Mouse (Mus musculus): ENCODE measurements around the gene Nsun4. TPM values are rescaled to one million over a fixed set of nuclear protein-coding genes. Genes with fewer than 3 reads are reported as not detected.
A peak's percentile ranks its signal among the peaks of the same experiment; 100 is the strongest.

Nsun4 gene
- polyA plus RNA-seq, 1 experiment from 2014 or later: 25.9 TPM

DNA sequence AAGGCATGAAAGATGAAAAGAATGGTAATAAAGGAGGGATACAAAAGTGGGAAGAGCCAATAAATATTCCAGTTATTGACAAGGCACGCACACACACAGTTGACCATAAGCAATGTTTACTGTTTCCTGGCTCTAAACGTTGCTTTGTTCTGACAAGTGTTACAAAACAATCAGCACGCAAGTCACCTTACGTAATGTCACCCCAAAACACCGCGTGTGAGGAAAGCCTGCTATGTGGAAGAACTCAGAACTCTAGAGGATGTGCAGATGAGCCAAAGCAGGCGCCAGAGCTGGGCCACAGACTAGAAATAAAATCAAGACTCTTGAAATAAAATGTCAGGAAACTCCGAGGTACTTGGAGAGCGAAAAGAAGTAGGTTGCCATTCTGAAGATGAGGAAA, 20.8 kb downstream of the Nsun4 start:
- no peak overlapping the region for H3K4me2 ChIP-seq
- H3K9me3 ChIP-seq (replicated peaks; ENCODE audit: control insufficient read depth, low read length): no peaks in the 10 kb centered on the region
- ATAC-seq (replicated peaks; ENCODE audit: insufficient number of reproducible peaks, low FRiP score, low TSS enrichment): no peak
- H3K27me3 ChIP-seq (ENCODE audit: control insufficient read depth, insufficient read depth, low read length): no peaks in the 10 kb centered on the region
- H3K27ac ChIP-seq (ENCODE audit: low read depth, low read length): no peak overlapping the region
- H3K4me1 ChIP-seq (ENCODE audit: control insufficient read depth, insufficient read depth, low read length): no peaks in the 10 kb centered on the region
- no peak overlapping the region for H3K9ac ChIP-seq (ENCODE audit: low read depth, low read length)
- 87% methylated on average over 9 of the region's 9 CpGs for WGBS (ENCODE audit: insufficient replicate concordance)
- no peak overlapping the region for H3K4me3 ChIP-seq (ENCODE audit: low read depth, low read length)
- H3K36me3 ChIP-seq (ENCODE audit: control insufficient read depth, insufficient read depth, low read length): peaks cover 5% of the 10 kb centered on the region

DNA sequence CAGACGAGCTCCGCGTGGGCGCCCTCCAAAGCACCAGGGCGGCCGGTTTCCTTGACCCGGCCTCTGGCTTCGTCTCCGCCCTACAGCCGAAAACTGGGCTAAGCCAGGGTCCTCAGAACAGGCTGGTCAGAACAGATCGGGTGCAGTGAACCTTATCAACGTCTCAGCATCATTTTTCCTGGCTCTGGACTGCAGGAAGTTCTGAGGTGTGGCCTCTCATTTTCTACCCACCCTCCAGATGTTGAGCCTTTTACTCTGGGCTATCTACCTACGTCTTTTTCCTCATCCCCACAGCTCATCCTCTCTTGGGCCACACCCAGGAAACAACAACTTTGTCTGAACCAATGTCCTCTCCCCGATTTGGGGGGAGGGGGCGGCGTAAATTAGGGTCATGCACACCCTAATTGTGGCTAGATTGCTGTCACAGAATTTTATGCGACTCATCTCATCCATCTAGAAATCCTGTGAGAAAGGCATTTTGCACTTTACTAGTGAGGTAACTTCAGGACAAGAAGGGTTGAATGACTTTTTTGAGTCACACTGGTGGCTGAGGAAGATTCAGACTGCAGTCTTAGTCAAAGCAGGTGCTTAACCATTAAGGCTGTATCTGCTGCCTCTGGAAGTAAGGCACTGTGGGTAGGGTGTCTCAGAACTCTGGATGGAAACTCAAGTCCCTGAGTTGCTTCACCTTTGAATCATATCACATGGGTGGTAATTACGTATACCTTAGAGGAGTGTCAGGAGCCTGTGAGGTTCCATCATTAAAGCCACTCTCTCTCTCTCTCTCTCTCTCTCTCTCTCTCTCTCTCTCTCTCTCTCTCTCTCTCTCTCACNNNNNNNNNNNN, 35.6 kb downstream of the Nsun4 start, which contains the start of gene Faah:
Gene Faah, minus strand, starts transcription at position 25 of the 845 bp plus-strand sequence.
- Histone ChIP-seq H3K4me1 (ENCODE audit: control insufficient read depth, insufficient read depth, low read length) (peaks cover 3% of the 10 kb centered on the region; the same call in 1 of the 2 replicates), H3K27me3 (ENCODE audit: control insufficient read depth, insufficient read depth, low read length) (peaks cover 71% of the 10 kb centered on the region), H3K4me2 (peak within 1 kb of the TSS; percentile 99), H3K9ac (ENCODE audit: low read depth, low read length) (peak within 1 kb of the TSS; percentile 62; the same call in 1 of the 2 replicates), H3K27ac (ENCODE audit: low read depth, low read length) (no peak within 1 kb of the TSS), H3K4me3 (ENCODE audit: low read depth, low read length) (peak within 1 kb of the TSS; percentile 69), H3K36me3 (ENCODE audit: control insufficient read depth, insufficient read depth, low read length) (no peaks in the 10 kb centered on the region), H3K9me3 (replicated peaks; ENCODE audit: control insufficient read depth, low read length) (no peaks in the 10 kb centered on the region)
- peak; percentile 14; the same call in 1 of the 2 replicates for ATAC-seq (replicated peaks; ENCODE audit: insufficient number of reproducible peaks, low FRiP score, low TSS enrichment)
- 8% methylated on average over 18 of the region's 18 CpGs for WGBS (ENCODE audit: insufficient replicate concordance)

DNA sequence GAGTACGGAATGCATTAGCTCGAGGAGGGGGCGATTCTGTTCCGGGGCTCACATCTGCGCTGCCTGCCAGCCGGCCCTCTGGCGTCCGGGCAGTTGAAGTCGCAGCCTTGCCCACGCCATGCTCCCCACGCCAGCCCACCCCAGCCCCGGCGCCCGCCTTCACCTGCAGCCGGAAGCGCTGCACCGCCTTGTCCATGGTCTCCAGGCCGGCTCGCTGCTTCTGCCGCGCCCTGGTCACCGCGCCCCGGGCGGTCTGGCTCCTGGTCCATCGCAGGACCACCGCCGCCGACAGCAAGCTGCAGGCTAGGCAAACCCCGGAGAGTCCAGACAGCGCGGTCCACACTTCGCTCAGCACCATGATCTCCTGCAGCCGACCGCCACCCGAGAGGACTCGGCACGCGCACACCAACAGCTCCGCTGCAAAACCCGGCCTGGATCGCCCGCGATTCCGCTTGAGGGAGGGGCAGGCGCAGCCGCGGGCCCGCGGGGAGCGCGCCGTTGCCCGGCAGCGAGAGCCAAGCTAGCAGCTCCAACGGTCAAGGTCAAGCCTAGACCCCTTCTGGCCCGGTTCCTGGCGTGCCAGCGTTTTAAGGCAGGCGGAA, 36.3 kb downstream of the Nsun4 start:
- H3K36me3 ChIP-seq (ENCODE audit: control insufficient read depth, insufficient read depth, low read length): no peaks in the 10 kb centered on the region
- peaks cover 71% of the 10 kb centered on the region for H3K27me3 ChIP-seq (ENCODE audit: control insufficient read depth, insufficient read depth, low read length)
- H3K4me1 ChIP-seq (ENCODE audit: control insufficient read depth, insufficient read depth, low read length): peaks cover 3% of the 10 kb centered on the region; the same call in 1 of the 2 replicates
- H3K4me3 ChIP-seq (ENCODE audit: low read depth, low read length): peak overlapping the region; percentile 69
- no peak overlapping the region for H3K27ac ChIP-seq (ENCODE audit: low read depth, low read length)
- peak overlapping the region; percentile 99 for H3K4me2 ChIP-seq
- H3K9me3 ChIP-seq (replicated peaks; ENCODE audit: control insufficient read depth, low read length): no peaks in the 10 kb centered on the region
- peak; percentile 80 for ATAC-seq (replicated peaks; ENCODE audit: insufficient number of reproducible peaks, low FRiP score, low TSS enrichment)
- under 1% methylated on average over 60 of the region's 60 CpGs for WGBS (ENCODE audit: insufficient replicate concordance)
- H3K9ac ChIP-seq (ENCODE audit: low read depth, low read length): peak overlapping the region; percentile 62; the same call in 1 of the 2 replicates

- Histone ChIP-seq H3K9me3 (replicated peaks; ENCODE audit: control insufficient read depth, low read length) (no peaks in the 10 kb centered on the region), H3K9ac (ENCODE audit: low read depth, low read length) (peak overlapping the region; percentile 62; the same call in 1 of the 2 replicates), H3K27ac (ENCODE audit: low read depth, low read length) (no peak overlapping the region), H3K36me3 (ENCODE audit: control insufficient read depth, insufficient read depth, low read length) (no peaks in the 10 kb centered on the region), H3K4me1 (ENCODE audit: control insufficient read depth, insufficient read depth, low read length) (peaks cover 3% of the 10 kb centered on the region; the same call in 1 of the 2 replicates), H3K4me3 (ENCODE audit: low read depth, low read length) (peak overlapping the region; percentile 69), H3K27me3 (ENCODE audit: control insufficient read depth, insufficient read depth, low read length) (peaks cover 67% of the 10 kb centered on the region), H3K4me2 (peak overlapping the region; percentile 99)
- ATAC-seq (replicated peaks; ENCODE audit: insufficient number of reproducible peaks, low FRiP score, low TSS enrichment): no peak
- WGBS (ENCODE audit: insufficient replicate concordance): 13% methylated on average over 16 of the region's 16 CpGs
Observed at GRCm38 (mm10) chr4:116016862-116017299, 36.8 kb downstream of the Nsun4 start.

GRCm38 (mm10) chr4:116016396-116016795, 37.3 kb downstream of the Nsun4 start:
- H3K9me3 ChIP-seq (replicated peaks; ENCODE audit: control insufficient read depth, low read length): no peaks in the 10 kb centered on the region
- 52% methylated on average over 3 of the region's 3 CpGs for WGBS (ENCODE audit: insufficient replicate concordance)
- no peak overlapping the region for H3K4me3 ChIP-seq (ENCODE audit: low read depth, low read length)
- no peaks in the 10 kb centered on the region for H3K36me3 ChIP-seq (ENCODE audit: control insufficient read depth, insufficient read depth, low read length)
- no peak overlapping the region for H3K9ac ChIP-seq (ENCODE audit: low read depth, low read length)
- H3K27me3 ChIP-seq (ENCODE audit: control insufficient read depth, insufficient read depth, low read length): peaks cover 69% of the 10 kb centered on the region
- H3K4me1 ChIP-seq (ENCODE audit: control insufficient read depth, insufficient read depth, low read length): peaks cover 3% of the 10 kb centered on the region; the same call in 1 of the 2 replicates
- no peak for ATAC-seq (replicated peaks; ENCODE audit: insufficient number of reproducible peaks, low FRiP score, low TSS enrichment)
- H3K27ac ChIP-seq (ENCODE audit: low read depth, low read length): no peak overlapping the region
- H3K4me2 ChIP-seq: no peak overlapping the region

- Histone ChIP-seq H3K9ac (ENCODE audit: low read depth, low read length) (no peak overlapping the region), H3K36me3 (ENCODE audit: control insufficient read depth, insufficient read depth, low read length) (no peaks in the 10 kb centered on the region), H3K4me2 (no peak overlapping the region), H3K4me1 (ENCODE audit: control insufficient read depth, insufficient read depth, low read length) (peaks cover 3% of the 10 kb centered on the region; the same call in 1 of the 2 replicates), H3K9me3 (replicated peaks; ENCODE audit: control insufficient read depth, low read length) (no peaks in the 10 kb centered on the region), H3K27ac (ENCODE audit: low read depth, low read length) (no peak overlapping the region), H3K4me3 (ENCODE audit: low read depth, low read length) (no peak overlapping the region), H3K27me3 (ENCODE audit: control insufficient read depth, insufficient read depth, low read length) (peaks cover 69% of the 10 kb centered on the region)
- WGBS (ENCODE audit: insufficient replicate concordance): 53% methylated on average over 8 of the region's 8 CpGs
- ATAC-seq (replicated peaks; ENCODE audit: insufficient number of reproducible peaks, low FRiP score, low TSS enrichment): no peak
Observed at GRCm38 (mm10) chr4:116015996-116016395, 37.7 kb downstream of the Nsun4 start.

GRCm38 (mm10) chr4:116015502-116015901, 38.2 kb downstream of the Nsun4 start:
- Histone ChIP-seq H3K9me3 (replicated peaks; ENCODE audit: control insufficient read depth, low read length) (no peaks in the 10 kb centered on the region), H3K27ac (ENCODE audit: low read depth, low read length) (no peak overlapping the region), H3K27me3 (ENCODE audit: control insufficient read depth, insufficient read depth, low read length) (peaks cover 69% of the 10 kb centered on the region), H3K9ac (ENCODE audit: low read depth, low read length) (no peak overlapping the region), H3K36me3 (ENCODE audit: control insufficient read depth, insufficient read depth, low read length) (no peaks in the 10 kb centered on the region), H3K4me1 (ENCODE audit: control insufficient read depth, insufficient read depth, low read length) (peaks cover 3% of the 10 kb centered on the region; the same call in 1 of the 2 replicates), H3K4me2 (no peak overlapping the region), H3K4me3 (ENCODE audit: low read depth, low read length) (no peak overlapping the region)
- WGBS (ENCODE audit: insufficient replicate concordance): 84% methylated on average over 5 of the region's 5 CpGs
- no peak for ATAC-seq (replicated peaks; ENCODE audit: insufficient number of reproducible peaks, low FRiP score, low TSS enrichment)

- Histone ChIP-seq H3K27me3 (ENCODE audit: control insufficient read depth, insufficient read depth, low read length) (peaks cover 20% of the 10 kb centered on the region), H3K4me1 (ENCODE audit: control insufficient read depth, insufficient read depth, low read length) (no peaks in the 10 kb centered on the region), H3K9ac (ENCODE audit: low read depth, low read length) (no peak overlapping the region), H3K4me3 (ENCODE audit: low read depth, low read length) (no peak overlapping the region), H3K4me2 (no peak overlapping the region), H3K27ac (ENCODE audit: low read depth, low read length) (no peak overlapping the region), H3K9me3 (replicated peaks; ENCODE audit: control insufficient read depth, low read length) (no peaks in the 10 kb centered on the region), H3K36me3 (ENCODE audit: control insufficient read depth, insufficient read depth, low read length) (no peaks in the 10 kb centered on the region)
- 70% methylated on average over 8 of the region's 8 CpGs for WGBS (ENCODE audit: insufficient replicate concordance)
- no peak for ATAC-seq (replicated peaks; ENCODE audit: insufficient number of reproducible peaks, low FRiP score, low TSS enrichment)
Observed at GRCm38 (mm10) chr4:116010186-116010585, 43.5 kb downstream of the Nsun4 start.
